Mouse (Mus musculus) cerebellum, adult 2 months (tissue): ENCODE measurements around the gene Inpp4b. TPM values are rescaled to one million over a fixed set of nuclear protein-coding genes. Genes with fewer than 3 reads are reported as not detected.

Source experiments
- DNase-seq, 2 experiments: peaks; one replicate each; pipeline ENCODE4 v3.0.0; 2021
- H3K27ac ChIP-seq: fragments of 200-500 bp; 2 replicates; pipeline ENCODE4 v1.5.1; 2012; ENCODE audit warnings: low read length, control low read depth, inconsistent platforms; ENCODE audit not compliant: insufficient read depth
- H3K27me3 ChIP-seq: fragments of 200-500 bp; 2 replicates; pipeline ENCODE4 v1.6.1; 2012; ENCODE audit warnings: inconsistent platforms, mild to moderate bottlenecking, low read length, moderate library complexity; ENCODE audit not compliant: control insufficient read depth, insufficient read depth
- H3K4me1 ChIP-seq: fragments of 200-500 bp; 2 replicates; pipeline ENCODE4 v1.6.1; 2011; ENCODE audit warnings: low read length; ENCODE audit not compliant: control insufficient read depth, insufficient read depth
- H3K4me3 ChIP-seq: fragments of 200-500 bp; replicated peaks from 2 replicates; pipeline ENCODE3; 2011; ENCODE audit warnings: mild to moderate bottlenecking, low read depth, low read length, control low read depth; ENCODE audit not compliant: insufficient read depth
- CTCF ChIP-seq: fragments of 200-500 bp; IDR thresholded peaks from 2 replicates; pipeline ENCODE4 v1.5.1; 2011; ENCODE audit warnings: low read depth, mild to moderate bottlenecking, control low read depth, low read length, moderate library complexity, borderline replicate concordance; ENCODE audit not compliant: insufficient read depth
- POLR2A ChIP-seq: fragments of 200-500 bp; IDR thresholded peaks from 2 replicates; pipeline ENCODE4 v1.6.1; 2011; ENCODE audit warnings: low read length, control low read depth, borderline replicate concordance; ENCODE audit not compliant: insufficient read depth
- WGBS: fragments of 180-500 bp; shearing (Covaris S2); methylation state at CpG from one replicate; pipeline ENCODE4 v1.1.7; 2018; 5-methylcytosine and 5-hydroxymethylcytosine counted together
- polyA plus RNA-seq: library from polyadenylated mRNA; depleted of rRNA; stranded (reverse); fragments of >200 nt; gene quantifications from 2 replicates; pipeline ENCODE4 v1.2.3, GENCODE M21; 2012

Gene Inpp4b
- polyA plus RNA-seq, 1 experiment, result 11.8 TPM

GRCm38 (mm10) chr8:81358108-81358507 lies 15.8 kb downstream of the Inpp4b start:
- no peak for DNase-seq
- Histone ChIP-seq H3K27me3 (no peaks in the 10 kb centered on the region), H3K27ac (no peak overlapping the region), H3K4me3 (no peak overlapping the region), H3K4me1 (peaks cover 13% of the 10 kb centered on the region; the same call in 1 of the 2 replicates)
- TF ChIP-seq POLR2A, result no peak
- no peak for TF ChIP-seq CTCF
- WGBS, result 78% methylated on average over 6 of the region's 6 CpGs

GRCm38 (mm10) chr8:81360518-81360917 lies 18.2 kb downstream of the Inpp4b start:
- TF ChIP-seq POLR2A (no peak), CTCF (no peak)
- Histone ChIP-seq H3K27me3 (no peaks in the 10 kb centered on the region), H3K27ac (peak overlapping the region; percentile 55; the same call in 1 of the 2 replicates)

GRCm38 (mm10) chr8:81361162-81361561 lies 18.8 kb downstream of the Inpp4b start:
- TF ChIP-seq CTCF (no peak), POLR2A (no peak)

More at GRCm38 (mm10) chr8:81360518-81360917, 18.2 kb downstream of the Inpp4b start:
- peak; percentile 67 to 80 for DNase-seq
- WGBS, result 0% methylated on average over 2 of the region's 2 CpGs
- Histone ChIP-seq H3K4me1 (peaks cover 13% of the 10 kb centered on the region; the same call in 1 of the 2 replicates), H3K4me3 (no peak overlapping the region)

GRCm38 (mm10) chr8:81370607-81371006 lies 28.3 kb downstream of the Inpp4b start:
- 71% methylated on average over 5 of the region's 5 CpGs for WGBS
- Histone ChIP-seq H3K4me3 (no peak overlapping the region), H3K4me1 (no peaks in the 10 kb centered on the region), H3K27me3 (no peaks in the 10 kb centered on the region), H3K27ac (no peak overlapping the region)
- TF ChIP-seq CTCF, result no peak
- TF ChIP-seq POLR2A, result no peak
- no peak for DNase-seq

More at GRCm38 (mm10) chr8:81361162-81361561, 18.8 kb downstream of the Inpp4b start:
- H3K4me3 ChIP-seq, result no peak overlapping the region
- peak in 1 of 2 experiments; percentile 45 for DNase-seq
- 25% methylated on average over 2 of the region's 2 CpGs for WGBS
- peaks cover 13% of the 10 kb centered on the region; the same call in 1 of the 2 replicates for H3K4me1 ChIP-seq
- H3K27me3 ChIP-seq, result no peaks in the 10 kb centered on the region
- no peak overlapping the region for H3K27ac ChIP-seq

GRCm38 (mm10) chr8:81371844-81372243 lies 29.5 kb downstream of the Inpp4b start:
- H3K27ac ChIP-seq, result no peak overlapping the region
- H3K4me1 ChIP-seq, result no peaks in the 10 kb centered on the region
- TF ChIP-seq CTCF (no peak), POLR2A (no peak)
- no peak for DNase-seq
- H3K4me3 ChIP-seq, result no peak overlapping the region
- H3K27me3 ChIP-seq, result no peaks in the 10 kb centered on the region
- WGBS, result 41% methylated on average over 4 of the region's 4 CpGs

GRCm38 (mm10) chr8:81374877-81375475 lies 32.6 kb downstream of the Inpp4b start:
- Histone ChIP-seq H3K4me3 (no peak overlapping the region), H3K27ac (no peak overlapping the region), H3K4me1 (no peaks in the 10 kb centered on the region), H3K27me3 (no peaks in the 10 kb centered on the region)
- 90% methylated on average over 4 of the region's 4 CpGs for WGBS
- TF ChIP-seq POLR2A (no peak), CTCF (no peak)
- no peak for DNase-seq

GRCm38 (mm10) chr8:81388953-81389352 lies 46.6 kb downstream of the Inpp4b start:
- DNase-seq, result no peak
- Histone ChIP-seq H3K4me3 (no peak overlapping the region), H3K27me3 (no peaks in the 10 kb centered on the region), H3K4me1 (no peaks in the 10 kb centered on the region), H3K27ac (no peak overlapping the region)
- WGBS, result 87% methylated on average over 6 of the region's 6 CpGs
- TF ChIP-seq POLR2A, result no peak
- TF ChIP-seq CTCF, result no peak

- TF ChIP-seq CTCF (no peak), POLR2A (no peak)
- DNase-seq, result peak in 1 of 2 experiments; percentile 20
- Histone ChIP-seq H3K4me3 (no peak overlapping the region), H3K27me3 (no peaks in the 10 kb centered on the region), H3K27ac (no peak overlapping the region), H3K4me1 (no peaks in the 10 kb centered on the region)
Observed at GRCm38 (mm10) chr8:81399071-81399470, 56.7 kb downstream of the Inpp4b start.

GRCm38 (mm10) chr8:81399501-81399900 lies 57.1 kb downstream of the Inpp4b start:
- H3K4me1 ChIP-seq, result no peaks in the 10 kb centered on the region
- DNase-seq, result no peak
- H3K27ac ChIP-seq, result no peak overlapping the region
- TF ChIP-seq CTCF, result no peak
- no peak for TF ChIP-seq POLR2A
- H3K27me3 ChIP-seq, result no peaks in the 10 kb centered on the region
- H3K4me3 ChIP-seq, result no peak overlapping the region
- WGBS, result 89% methylated on average over 4 of the region's 4 CpGs
